Mouse (Mus musculus): ENCODE results near the gene Ctsh.

DNA sequence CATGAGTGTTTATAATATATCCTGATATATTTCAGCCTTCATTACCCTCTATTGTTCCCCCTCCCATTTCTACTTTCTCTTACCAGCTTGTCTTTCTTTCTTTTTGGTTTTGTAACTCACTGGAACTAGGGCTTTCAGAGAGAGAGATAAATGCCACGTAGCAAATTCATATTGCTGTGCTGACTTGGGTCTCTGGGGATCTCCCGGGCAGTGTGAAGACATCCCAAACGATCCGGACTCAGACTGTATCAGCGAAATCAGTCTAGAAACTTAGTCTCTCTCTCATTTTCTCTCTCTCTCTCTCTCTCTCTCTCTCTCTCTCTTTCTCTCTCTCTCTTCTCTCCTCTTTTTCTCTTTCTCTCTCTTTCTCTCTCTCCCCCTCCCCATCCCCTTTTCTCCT lies 1.5 kb downstream of the Ctsh start:
- TF ChIP-seq CTCF (IDR thresholded peaks at IDR 0.05; ENCODE audit: insufficient read depth, low read length), result no peak
- no peak for TF ChIP-seq POLR2A (IDR thresholded peaks at IDR 0.05; ENCODE audit: borderline replicate concordance, extremely low read depth, low read depth, low read length)

Data from lung, adult 2 months (tissue).